Mouse (Mus musculus) neural tube, embryonic 14.5 days (tissue): Measurements from ENCODE around the gene Tead4. TPM values are rescaled to one million over a fixed set of nuclear protein-coding genes. Genes with fewer than 3 reads are reported as not detected.

Experiments used
- ATAC-seq: fragments of 200-750 bp; cut with Nextera tagmentation; 2 replicates; pipeline ENCODE4 v1.8.0; 2017; ENCODE audit warnings: low read depth, mild to moderate bottlenecking, moderate TSS enrichment, moderate library complexity
- H3K27ac ChIP-seq: fragments of 300-500 bp; sonication (generic); 2 replicates; pipeline ENCODE4 v1.5.1; 2014; ENCODE audit warnings: low read depth, mild to moderate bottlenecking, control low read depth, low read length, moderate library complexity, mixed read lengths
- H3K27me3 ChIP-seq: fragments of 300-500 bp; sonication (generic); 2 replicates; pipeline ENCODE4 v1.6.1; 2014; ENCODE audit warnings: low read length; ENCODE audit not compliant: control insufficient read depth, insufficient read depth
- H3K36me3 ChIP-seq: fragments of 300-500 bp; sonication (generic); 2 replicates; pipeline ENCODE4 v1.6.1; 2014; ENCODE audit warnings: low read length, mixed read lengths; ENCODE audit not compliant: control insufficient read depth, insufficient read depth
- H3K4me1 ChIP-seq: fragments of 300-500 bp; sonication (generic); 2 replicates; pipeline ENCODE4 v1.6.1; 2014; ENCODE audit warnings: low read length; ENCODE audit not compliant: control insufficient read depth, insufficient read depth
- H3K4me2 ChIP-seq: fragments of 300-500 bp; sonication (generic); 2 replicates; pipeline ENCODE4 v1.6.1; 2014; ENCODE audit warnings: mild to moderate bottlenecking, low read depth, low read length, control low read depth
- H3K4me3 ChIP-seq: fragments of 300-500 bp; sonication (generic); 2 replicates; pipeline ENCODE4 v1.5.1; 2014; ENCODE audit warnings: low read depth, low read length, control low read depth, mixed read lengths
- H3K9ac ChIP-seq: fragments of 300-500 bp; sonication (generic); replicated peaks from 2 replicates; pipeline ENCODE4 v1.6.1; 2014; ENCODE audit warnings: low read depth, mild to moderate bottlenecking, control low read depth, low read length, mixed read lengths
- H3K9me3 ChIP-seq: fragments of 300-500 bp; sonication (generic); 2 replicates; pipeline ENCODE4 v1.6.1; 2016; ENCODE audit warnings: low read length; ENCODE audit not compliant: control insufficient read depth
- WGBS: fragments of 180-500 bp; shearing (Covaris S2); extraction: QIAGEN DNeasy Blood & Tissue Kit; methylation state at CpG from one replicate; pipeline ENCODE4 v1.1.7; 2014; 5-methylcytosine and 5-hydroxymethylcytosine counted together
- polyA plus RNA-seq: library from polyadenylated mRNA; unstranded; fragments of >200 nt; fragmentation: Nextera tagmentation; extraction: Ambion mirVana; gene quantifications from 2 replicates; pipeline ENCODE4 v1.2.1, GENCODE M21; 2014

Gene Tead4
- polyA plus RNA-seq, 1 experiment from 2014 or later = 0.24 TPM

- no peak for ATAC-seq
- WGBS = 41% methylated on average over 5 of the region's 5 CpGs
- no peak overlapping the region for H3K4me2 ChIP-seq
- no peak overlapping the region for H3K4me3 ChIP-seq
- H3K27me3 ChIP-seq = no peaks in the 10 kb centered on the region
- H3K27ac ChIP-seq = no peak overlapping the region
- H3K9ac ChIP-seq = no peak overlapping the region
- H3K9me3 ChIP-seq = no peaks in the 10 kb centered on the region
- no peaks in the 10 kb centered on the region for H3K4me1 ChIP-seq
- H3K36me3 ChIP-seq = no peaks in the 10 kb centered on the region
Observed at GRCm38 (mm10) chr6:128279608-128280007, 21.0 kb downstream of the Tead4 start.

DNA sequence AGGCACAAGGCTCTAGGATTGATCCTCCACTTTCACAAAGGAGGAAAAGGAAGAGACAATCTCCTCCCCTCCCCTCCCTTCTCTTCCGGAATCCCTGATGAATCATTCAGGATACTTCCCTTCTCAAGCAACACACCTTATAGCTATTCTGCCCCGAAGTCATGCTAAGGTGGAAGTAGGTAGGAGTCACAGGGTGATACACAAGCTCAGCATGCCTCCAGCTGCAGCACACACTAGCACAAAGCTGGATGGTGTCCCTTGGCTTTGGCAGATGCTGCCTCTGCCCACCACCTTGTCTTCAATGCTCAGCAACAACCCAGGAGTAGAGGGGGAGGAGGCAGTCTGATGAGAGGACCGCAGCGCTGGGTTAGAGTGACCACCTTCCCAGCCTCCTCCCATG is 21.5 kb downstream of the Tead4 start:
- 64% methylated on average over 4 of the region's 4 CpGs for WGBS
- no peaks in the 10 kb centered on the region for H3K9me3 ChIP-seq
- H3K27me3 ChIP-seq = no peaks in the 10 kb centered on the region
- H3K27ac ChIP-seq = no peak overlapping the region
- no peaks in the 10 kb centered on the region for H3K36me3 ChIP-seq
- H3K4me1 ChIP-seq = no peaks in the 10 kb centered on the region
- no peak overlapping the region for H3K4me3 ChIP-seq
- H3K9ac ChIP-seq = no peak overlapping the region
- no peak for ATAC-seq
- H3K4me2 ChIP-seq = no peak overlapping the region

- Histone ChIP-seq H3K9me3 (no peaks in the 10 kb centered on the region), H3K4me2 (no peak overlapping the region), H3K27ac (no peak overlapping the region), H3K4me1 (no peaks in the 10 kb centered on the region), H3K36me3 (no peaks in the 10 kb centered on the region), H3K9ac (no peak overlapping the region), H3K27me3 (no peaks in the 10 kb centered on the region), H3K4me3 (no peak overlapping the region)
- ATAC-seq = no peak
- 85% methylated on average over 11 of the region's 11 CpGs for WGBS
Observed at GRCm38 (mm10) chr6:128277132-128278085, 23.2 kb downstream of the Tead4 start.

GRCm38 (mm10) chr6:128276349-128276748 is 24.3 kb downstream of the Tead4 start:
- no peaks in the 10 kb centered on the region for H3K36me3 ChIP-seq
- no peaks in the 10 kb centered on the region for H3K9me3 ChIP-seq
- H3K27me3 ChIP-seq = no peaks in the 10 kb centered on the region
- ATAC-seq = no peak
- no peak overlapping the region for H3K4me2 ChIP-seq
- H3K4me3 ChIP-seq = no peak overlapping the region
- H3K27ac ChIP-seq = no peak overlapping the region
- H3K4me1 ChIP-seq = no peaks in the 10 kb centered on the region
- 92% methylated on average over 6 of the region's 6 CpGs for WGBS
- H3K9ac ChIP-seq = no peak overlapping the region

DNA sequence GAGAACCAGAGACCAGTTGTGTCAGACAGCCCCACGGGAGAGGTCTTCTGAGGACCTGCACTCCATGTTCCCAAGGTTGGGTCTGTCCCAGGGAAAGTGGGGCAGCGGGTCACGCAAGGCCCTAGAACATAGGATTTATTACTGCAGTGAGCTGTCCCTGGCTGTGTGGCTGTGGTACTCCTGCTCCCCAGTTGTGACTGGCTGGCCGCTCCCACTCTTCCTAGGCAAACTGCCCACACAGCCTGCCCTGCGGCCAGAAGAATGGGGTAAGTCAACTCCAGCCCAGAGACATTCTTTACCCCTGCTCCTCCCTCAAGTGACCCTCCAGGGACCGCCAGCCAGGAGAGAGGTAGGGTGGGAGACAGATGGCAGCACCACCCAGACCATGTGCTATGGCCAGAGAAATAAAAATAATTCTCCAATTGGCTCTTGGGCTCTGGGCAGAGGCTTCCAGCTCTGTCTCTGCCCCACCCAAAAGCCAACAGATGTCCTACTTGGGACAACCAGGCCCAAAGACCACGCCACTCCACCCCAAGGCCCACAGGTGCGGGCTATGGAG is 25.0 kb downstream of the Tead4 start:
- Histone ChIP-seq H3K27me3 (no peaks in the 10 kb centered on the region), H3K36me3 (no peaks in the 10 kb centered on the region), H3K9ac (no peak overlapping the region), H3K27ac (no peak overlapping the region), H3K9me3 (no peaks in the 10 kb centered on the region), H3K4me2 (no peak overlapping the region), H3K4me1 (no peaks in the 10 kb centered on the region), H3K4me3 (no peak overlapping the region)
- 86% methylated on average over 8 of the region's 8 CpGs for WGBS
- no peak for ATAC-seq

GRCm38 (mm10) chr6:128273507-128273906 is 27.1 kb downstream of the Tead4 start:
- no peaks in the 10 kb centered on the region for H3K27me3 ChIP-seq
- no peaks in the 10 kb centered on the region for H3K9me3 ChIP-seq
- H3K4me3 ChIP-seq = no peak overlapping the region
- ATAC-seq = no peak
- no peaks in the 10 kb centered on the region for H3K36me3 ChIP-seq
- 79% methylated on average over 1 of the region's 1 CpGs for WGBS
- H3K27ac ChIP-seq = no peak overlapping the region
- H3K4me1 ChIP-seq = no peaks in the 10 kb centered on the region
- H3K9ac ChIP-seq = no peak overlapping the region
- H3K4me2 ChIP-seq = no peak overlapping the region

DNA sequence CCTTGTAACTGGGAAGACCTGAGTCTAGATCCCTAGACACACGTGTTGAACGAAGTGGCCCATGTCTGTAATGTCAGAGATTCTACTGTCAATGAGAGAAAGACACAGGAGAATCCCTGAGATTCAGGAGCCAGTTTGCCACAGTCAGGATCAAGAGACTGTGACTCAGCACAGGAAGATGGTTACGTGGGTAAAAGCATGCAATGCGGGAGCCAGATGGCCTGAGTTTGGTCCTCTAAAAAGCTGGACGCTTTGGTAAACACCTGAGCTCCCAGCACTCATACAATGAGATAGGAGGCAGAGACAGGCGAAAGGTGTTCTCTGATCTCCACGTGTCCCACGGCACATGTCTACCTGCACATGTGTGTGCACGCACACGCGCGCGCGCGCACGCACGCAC is 27.9 kb downstream of the Tead4 start:
- Histone ChIP-seq H3K9me3 (no peaks in the 10 kb centered on the region), H3K4me2 (no peak overlapping the region), H3K36me3 (no peaks in the 10 kb centered on the region), H3K9ac (no peak overlapping the region), H3K27me3 (no peaks in the 10 kb centered on the region), H3K27ac (no peak overlapping the region), H3K4me1 (no peaks in the 10 kb centered on the region), H3K4me3 (no peak overlapping the region)
- ATAC-seq = no peak
- 95% methylated on average over 17 of the region's 17 CpGs for WGBS

GRCm38 (mm10) chr6:128269850-128270249 is 30.8 kb downstream of the Tead4 start:
- Histone ChIP-seq H3K27ac (no peak overlapping the region), H3K27me3 (no peaks in the 10 kb centered on the region), H3K4me1 (no peaks in the 10 kb centered on the region), H3K9me3 (no peaks in the 10 kb centered on the region), H3K4me2 (no peak overlapping the region), H3K36me3 (no peaks in the 10 kb centered on the region), H3K4me3 (no peak overlapping the region), H3K9ac (no peak overlapping the region)
- ATAC-seq = no peak
- WGBS = 75% methylated on average over 4 of the region's 4 CpGs

DNA sequence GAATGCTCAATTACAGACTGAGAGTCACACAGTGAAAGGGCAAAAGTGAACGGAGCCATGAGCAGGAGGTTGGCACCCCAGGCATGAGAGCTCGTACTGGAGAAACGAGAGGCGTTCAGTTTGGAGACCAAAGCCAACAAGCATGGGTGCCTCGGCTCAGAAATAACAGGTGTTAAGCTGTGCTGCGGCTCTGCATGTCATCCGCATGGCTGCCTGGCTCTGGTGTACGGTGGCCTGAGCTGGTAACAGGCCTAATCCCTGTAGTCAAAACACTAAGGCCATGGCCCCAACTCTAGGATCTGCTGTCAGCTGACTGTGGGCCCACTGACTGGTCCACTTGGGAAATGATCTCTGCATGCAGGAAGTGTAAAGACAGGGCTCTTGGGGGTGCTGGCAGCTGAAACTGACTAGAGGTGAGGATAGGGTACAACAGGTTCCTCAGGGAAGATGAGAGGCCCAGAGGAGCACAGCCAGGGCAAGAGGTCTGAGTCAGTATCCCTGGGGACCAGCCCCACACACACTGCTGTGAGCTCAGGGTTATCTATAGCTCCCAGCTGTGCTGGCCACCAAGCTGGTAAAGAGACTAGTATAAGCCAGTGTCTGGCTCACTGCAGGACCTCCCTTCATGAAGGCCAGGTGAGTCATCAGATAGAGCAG is 35.6 kb downstream of the Tead4 start:
- Histone ChIP-seq H3K4me3 (no peak overlapping the region), H3K9ac (no peak overlapping the region), H3K9me3 (no peaks in the 10 kb centered on the region), H3K27ac (no peak overlapping the region), H3K27me3 (no peaks in the 10 kb centered on the region), H3K4me1 (no peaks in the 10 kb centered on the region), H3K4me2 (no peak overlapping the region), H3K36me3 (no peaks in the 10 kb centered on the region)
- WGBS = 90% methylated on average over 8 of the region's 8 CpGs
- ATAC-seq = no peak
